Mouse (Mus musculus): ENCODE results near the gene Slc27a1. TPM values are rescaled to one million over a fixed set of nuclear protein-coding genes. Genes with fewer than 3 reads are reported as not detected.
"Not testable (repeated sequence)": the region's sequence is repeated elsewhere in the genome, so short reads cannot be mapped to it uniquely, and the experiment has no call there.

Slc27a1 gene
- total RNA-seq (2015) (1.5 and 2.0 TPM in 2 replicates), total RNA-seq (2017) (2.8 and 3.9 TPM in 2 replicates)

DNA sequence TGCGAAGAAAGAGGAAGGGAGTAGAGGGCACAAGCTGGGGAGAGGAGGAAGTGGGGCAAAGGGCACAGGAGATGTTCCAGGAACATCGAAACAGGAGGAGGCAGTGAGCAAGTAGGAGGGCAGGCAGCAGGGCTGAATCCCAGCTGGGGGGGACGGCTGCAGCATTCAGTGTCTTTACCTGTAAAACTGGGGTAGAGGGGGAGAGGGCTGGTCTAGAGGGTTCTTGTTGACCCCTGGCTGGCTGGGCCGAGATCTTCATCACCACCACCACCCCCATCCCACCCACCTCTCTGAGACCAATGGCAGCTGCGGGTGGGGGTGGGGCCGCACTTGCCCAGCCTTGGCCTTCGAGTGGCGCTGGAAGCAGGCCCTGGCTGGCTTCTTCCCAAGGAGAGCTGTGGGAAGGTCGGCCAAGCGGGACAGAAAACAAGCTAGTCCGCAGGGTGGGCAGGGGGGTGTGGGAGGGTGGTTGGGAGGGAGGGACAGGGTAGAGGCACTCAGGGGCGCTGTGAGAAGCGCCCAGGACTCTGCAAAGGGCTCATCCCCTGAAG lies at the start of gene Slc27a1:
Slc27a1 (plus strand) TSS at position 496 of the 551 bp plus-strand sequence.
- ATAC-seq (ENCODE audit: poor library complexity, severe bottlenecking) = peak; percentile 31; the same call in 1 of the 2 replicates

DNA sequence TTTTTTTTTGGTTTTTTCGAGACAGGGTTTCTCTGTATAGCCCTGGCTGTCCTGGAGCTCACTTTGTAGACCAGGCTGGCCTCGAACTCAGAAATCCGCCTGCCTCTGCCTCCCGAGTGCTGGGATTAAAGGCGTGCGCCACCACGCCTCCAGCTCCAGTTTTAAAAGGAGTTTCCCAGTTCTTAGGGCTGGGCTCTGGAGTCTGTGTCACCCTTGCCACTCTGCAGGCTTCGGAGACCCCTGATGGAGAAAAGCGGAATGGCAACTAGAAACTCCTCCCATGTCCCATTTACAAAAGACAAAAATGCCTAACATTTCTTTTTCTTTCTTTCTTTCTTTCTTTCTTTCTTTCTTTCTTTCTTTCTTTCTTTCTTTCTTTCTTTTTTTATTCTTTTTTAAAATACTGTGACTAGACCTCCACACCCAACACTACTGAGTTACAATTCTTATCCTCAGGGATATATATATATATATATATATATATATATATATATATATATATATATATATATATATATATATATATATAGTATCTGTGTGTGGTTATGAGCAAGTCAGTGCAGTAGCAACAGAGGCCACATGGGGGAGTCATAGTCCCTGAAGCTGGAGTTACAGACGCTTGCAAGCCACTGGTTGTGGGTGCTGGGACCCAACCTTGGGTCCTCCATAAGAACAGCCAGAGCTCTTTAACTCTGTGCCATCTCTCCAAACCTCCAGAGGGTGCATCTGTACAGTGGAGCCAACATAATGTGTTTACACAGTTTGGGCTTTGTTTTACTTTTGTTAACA lies 49.5 kb upstream of the Slc27a1 start:
- ATAC-seq (ENCODE audit: poor library complexity, severe bottlenecking) = peak; percentile 65

DNA sequence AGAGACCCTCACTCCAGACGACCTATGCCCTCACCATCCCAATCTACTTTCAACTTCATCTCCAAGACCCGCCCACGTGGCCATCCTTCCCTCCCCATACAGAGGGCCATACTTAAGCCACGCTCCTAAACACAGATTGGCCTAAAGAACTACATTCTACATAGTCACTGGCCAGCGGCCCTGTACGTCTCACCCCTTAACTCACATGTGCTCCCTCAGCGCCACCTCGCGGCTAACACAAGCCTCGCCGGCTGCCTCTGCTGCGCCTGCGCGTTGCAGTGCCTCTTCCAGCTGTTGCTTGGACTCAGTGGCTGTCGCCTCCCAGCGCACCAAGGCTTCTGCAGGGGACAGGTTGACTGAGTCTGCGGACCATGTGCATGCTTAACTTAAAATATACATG lies 47.0 kb upstream of the Slc27a1 start:
- ATAC-seq (ENCODE audit: poor library complexity, severe bottlenecking) = peak; percentile 97

DNA sequence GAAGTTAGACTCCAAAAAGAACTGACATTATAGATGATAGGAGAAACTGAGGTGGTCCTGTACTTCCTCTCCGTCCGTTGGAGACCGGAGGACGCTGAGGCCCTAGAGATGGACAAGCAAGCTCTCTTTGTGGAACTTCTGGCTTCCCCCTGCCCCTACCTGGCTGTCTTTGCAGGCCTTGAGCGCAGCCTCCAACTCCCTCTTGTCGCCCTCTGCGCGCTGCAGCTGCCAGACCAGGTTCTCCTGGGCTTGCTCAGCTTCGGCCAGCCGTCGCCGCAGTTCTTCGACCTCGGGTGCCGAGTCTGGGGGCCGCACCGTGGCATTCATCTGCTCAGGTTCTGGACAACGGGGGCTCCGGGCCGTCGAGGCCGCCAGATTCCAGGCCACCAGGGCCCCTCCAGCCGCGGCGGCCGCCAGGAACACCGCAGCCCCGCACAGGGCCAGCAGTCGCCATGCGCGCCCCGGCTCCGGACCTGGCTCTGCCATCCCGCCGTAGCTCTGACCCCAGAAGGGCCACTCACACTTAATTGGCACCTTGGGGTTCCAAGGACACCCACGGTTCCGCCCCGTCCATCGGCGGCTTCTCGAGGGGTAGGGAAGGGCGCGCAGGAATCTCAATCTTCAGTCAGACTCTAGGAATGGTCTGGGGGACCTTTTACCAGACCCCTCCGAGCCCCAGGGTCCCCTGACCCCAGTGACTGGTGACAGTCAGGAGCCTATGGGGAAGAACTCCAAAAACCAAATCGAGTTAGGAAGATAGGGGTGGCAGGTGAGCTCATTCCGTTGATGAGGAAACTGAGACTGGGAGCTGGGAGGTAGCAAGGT lies 43.2 kb upstream of the Slc27a1 start, which contains the start of gene Ccdc194:
Ccdc194 (minus strand) TSS at position 486 of the 825 bp plus-strand sequence.
- ATAC-seq (ENCODE audit: poor library complexity, severe bottlenecking) = no peak

DNA sequence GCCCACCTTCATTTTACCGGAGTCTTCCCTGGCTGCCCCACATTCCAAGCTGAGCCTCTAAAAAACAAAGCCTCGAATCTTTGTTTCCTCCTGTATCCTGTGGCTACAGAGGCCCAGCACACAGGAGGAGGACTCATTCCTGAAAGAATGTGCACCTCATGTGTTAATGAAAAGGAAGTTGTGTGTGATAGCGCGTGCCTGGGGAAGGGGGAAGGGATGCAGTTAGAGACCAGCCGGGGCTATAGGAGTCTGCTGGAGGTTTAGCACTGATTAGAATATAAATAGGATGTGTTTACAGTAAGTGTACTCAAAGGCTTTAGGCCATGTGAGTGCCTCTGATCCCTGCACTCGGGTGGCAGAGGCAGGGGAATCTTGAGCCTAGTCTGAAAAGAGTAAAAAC lies 42.4 kb upstream of the Slc27a1 start:
- no peak for ATAC-seq (ENCODE audit: poor library complexity, severe bottlenecking)

DNA sequence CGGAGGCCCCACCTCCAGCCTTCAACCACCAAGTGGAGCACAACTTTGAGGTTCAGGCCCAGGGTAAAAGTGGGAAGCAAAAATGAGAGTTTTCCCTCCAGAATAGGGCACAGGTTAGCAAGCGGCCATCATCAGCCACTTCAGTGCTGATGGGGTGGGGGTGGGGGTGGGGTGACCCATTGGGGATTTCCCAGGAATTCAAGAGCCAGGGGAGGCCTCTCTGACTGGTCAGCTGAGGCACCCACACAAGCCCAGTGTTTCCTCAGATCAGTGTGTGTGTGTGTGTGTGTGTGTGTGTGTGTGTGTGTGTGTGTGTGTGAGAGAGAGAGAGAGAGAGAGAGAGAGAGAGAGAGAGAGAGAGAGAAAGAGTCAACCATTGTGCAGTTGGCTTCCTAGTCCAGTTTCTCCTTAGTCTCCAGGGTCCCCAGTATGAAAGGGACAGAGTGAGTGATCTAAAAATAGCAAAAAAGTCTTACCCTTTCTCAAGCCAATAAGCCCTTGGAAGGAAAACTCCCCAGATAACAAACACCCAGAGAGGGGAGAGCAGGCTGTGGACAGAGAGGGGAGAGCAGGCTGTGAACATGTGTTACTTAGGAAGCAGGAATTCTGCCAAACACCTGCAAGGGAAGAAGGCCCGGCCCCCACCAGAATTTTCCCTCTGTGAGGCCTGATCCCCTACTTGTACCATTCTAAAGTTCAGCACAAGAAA lies 41.4 kb upstream of the Slc27a1 start:
- no peak for ATAC-seq (ENCODE audit: poor library complexity, severe bottlenecking)

DNA sequence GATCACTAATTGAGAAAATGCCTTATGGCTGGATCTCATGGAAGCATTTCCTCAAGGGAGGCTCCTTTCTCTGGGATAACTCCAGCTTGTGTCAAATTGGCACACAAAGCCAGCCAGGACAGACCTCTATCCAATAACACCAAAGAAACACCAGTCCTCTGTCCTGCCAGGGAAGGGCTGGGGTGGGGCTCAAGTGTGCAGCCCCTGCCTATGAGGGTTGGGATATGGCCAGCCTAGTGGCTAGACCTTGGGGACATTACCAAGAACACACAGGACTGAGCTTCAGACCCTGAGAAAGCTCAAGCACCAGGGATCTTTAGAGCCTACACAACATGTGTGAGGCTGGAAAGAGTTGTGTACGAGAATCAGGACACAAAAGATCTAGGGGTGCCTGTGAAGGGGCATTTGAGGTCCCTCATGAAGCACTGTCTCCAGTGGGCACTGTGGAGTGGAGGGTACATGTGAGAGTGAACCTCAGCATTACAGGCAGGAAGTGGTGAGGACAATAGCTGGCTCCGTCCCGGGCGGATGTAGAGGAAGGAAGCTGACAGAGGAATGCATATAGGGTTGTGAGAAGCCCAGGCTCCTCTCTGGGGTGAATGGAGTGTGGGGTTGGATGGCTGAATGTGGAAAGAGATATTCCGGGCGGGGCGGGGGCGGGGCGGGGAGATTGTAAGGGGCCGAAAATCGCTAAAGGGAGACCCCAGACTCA lies 40.2 kb upstream of the Slc27a1 start:
- peak; percentile 80 for ATAC-seq (ENCODE audit: poor library complexity, severe bottlenecking)

DNA sequence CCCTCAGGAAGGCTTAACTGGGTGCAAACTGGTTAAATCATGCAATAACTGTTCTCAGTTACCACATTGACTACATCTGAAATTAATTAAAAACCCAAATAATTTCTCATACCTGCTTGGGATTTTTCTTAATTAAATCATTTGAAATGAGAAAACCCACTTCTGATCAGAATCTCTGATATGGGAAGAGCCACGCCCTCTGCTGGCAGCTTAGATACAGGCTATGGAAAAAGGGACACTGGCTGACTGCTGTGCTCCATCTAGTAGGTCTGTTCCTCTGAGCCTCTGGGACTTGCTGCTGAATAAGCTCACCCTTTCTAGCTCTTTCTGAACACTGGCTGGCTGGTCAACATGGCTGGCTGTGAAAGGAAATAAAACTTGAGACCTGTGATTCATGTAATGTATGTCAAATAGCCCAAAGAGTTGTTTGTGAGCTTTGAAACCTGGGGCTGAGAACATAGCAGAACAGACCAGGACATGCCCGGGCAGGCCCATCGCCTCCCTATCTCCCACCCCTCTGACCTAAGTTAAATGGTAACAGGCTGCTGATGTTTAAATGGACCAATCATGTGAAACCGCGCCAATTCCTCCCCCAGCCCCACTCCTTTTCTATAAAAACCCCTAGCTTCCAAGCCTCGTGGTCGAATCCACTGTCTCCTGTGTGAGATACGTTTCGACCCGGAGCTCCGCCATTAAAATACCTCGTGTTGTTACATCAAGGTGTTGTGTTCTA lies 37.8 kb upstream of the Slc27a1 start:
- ATAC-seq (ENCODE audit: poor library complexity, severe bottlenecking) = not testable (repeated sequence)

DNA sequence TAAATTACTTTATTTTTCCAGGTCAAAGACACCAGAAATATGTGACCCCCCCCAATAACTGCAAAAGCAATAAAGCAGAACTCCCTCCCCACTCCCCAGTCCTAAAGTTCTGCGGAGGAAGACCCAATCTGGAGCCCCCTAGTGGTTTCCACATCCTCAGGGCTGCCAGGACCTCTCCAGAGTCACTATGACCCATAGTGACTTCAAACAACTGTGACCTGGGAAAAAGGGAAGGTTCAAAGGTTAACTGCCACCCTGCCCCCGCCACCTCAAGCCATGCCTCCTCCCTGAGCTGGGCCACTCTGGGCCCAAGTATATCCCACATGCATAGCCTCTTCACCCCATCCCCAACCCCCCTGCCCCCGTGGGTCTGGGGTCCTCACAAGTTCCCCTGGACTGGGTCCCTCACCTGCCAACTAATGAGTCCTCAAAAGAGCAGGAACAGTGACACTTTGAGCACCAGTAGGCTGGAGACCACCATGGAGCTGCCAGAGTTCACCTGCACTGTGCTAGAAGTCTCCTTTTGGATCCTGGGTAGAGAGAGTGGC lies 34.3 kb upstream of the Slc27a1 start:
- ATAC-seq (ENCODE audit: poor library complexity, severe bottlenecking) = no peak

DNA sequence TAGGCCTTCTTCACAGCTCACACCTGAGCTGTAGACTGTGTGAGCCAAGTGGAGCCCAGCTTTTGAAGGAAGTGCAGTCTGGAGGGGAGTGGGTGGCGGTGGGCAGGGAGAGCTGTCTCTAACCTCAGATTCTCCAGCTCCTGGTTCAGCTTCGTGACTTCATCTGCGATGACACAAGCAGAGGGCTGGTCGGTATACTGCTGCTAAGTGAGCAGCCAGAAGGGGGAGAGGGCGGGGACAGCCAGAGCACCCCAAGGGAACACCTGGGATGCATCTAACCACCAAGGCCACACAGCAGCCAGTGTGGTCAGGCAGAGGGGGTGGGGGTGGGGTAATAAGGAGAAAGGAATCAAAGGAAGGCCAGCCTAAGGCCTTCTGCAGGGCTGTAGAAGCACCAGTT lies 33.0 kb upstream of the Slc27a1 start:
- no peak for ATAC-seq (ENCODE audit: poor library complexity, severe bottlenecking)

DNA sequence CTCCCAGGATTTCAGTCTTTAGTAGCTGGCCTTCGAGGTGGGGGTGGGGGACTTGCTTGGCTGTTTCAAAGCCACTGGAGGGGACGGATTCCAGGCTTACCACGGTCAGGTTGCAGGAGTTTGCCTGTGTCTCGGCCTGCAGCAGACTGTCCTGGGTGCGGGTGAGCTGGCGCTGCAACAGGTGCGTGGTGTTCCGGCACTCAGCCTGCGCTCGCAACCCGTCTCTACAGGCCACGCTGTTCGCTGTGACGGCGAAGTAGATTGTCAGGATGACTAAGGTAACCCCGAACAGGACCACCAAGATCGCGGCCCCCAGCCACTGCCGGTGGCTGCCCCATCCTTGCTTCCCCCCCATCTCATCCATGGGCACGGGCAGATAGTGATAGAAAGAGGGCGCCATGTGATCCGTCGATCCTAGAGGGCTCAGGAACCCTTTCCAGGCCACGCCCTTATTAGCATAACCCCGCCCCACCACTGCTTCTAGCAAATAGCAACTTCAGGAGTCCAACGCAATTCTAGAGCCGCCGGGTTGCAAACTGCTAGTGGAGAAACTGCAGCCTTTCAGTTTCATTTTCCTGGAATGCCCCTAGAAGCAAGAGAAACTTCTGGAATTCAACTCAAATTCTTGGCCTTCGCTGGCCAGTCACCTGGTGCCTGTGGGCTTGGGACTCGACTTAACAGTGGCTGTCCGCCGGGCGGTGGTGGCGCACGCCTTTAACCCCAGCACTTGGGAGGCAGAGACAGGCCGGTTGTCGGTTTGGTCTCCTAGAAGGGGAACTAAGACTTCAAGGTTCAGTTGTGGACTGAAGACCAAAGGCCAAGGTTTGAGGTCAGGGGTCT lies 31.4 kb upstream of the Slc27a1 start, which contains the start of gene Bst2:
Bst2 (minus strand) TSS at position 429 of the 840 bp plus-strand sequence.
- ATAC-seq (ENCODE audit: poor library complexity, severe bottlenecking) = peak; percentile 96

DNA sequence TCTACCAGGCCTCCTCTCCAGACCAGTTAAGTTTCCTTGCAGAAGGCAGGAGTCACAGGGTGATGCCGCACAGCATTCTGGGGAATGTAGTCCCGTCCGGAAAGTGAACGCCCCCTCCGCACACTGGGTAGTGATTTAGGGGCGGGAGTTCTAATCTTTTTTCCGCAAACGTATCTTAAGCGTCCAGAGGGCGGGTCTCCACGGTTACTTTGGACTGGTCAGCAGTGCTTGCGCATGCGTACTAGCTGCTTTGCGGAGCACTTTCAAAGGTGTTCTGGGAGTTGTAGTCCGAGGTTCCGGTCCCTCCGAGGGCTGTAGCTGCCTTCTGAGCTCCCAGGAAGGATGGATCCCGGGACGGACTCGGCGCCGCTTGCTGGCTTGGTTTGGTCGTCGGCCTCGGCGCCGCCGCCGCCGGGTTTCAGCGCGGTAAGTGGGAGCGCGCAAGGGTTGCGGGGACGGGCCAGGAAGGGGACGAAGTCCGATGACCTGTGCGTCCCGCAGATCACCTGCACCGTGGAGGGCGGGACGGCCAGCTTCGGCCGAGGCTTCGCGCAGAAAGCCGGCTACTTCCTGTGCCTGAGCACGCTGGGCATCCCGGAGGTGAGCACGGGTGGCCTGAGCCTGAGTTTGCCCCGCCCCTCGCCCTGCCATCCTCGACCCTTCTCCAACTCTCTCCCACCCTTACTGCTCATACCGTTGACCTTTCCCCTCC lies 25.9 kb upstream of the Slc27a1 start, which contains the start of gene Mvb12a:
Mvb12a (plus strand) TSS at position 291 of the 712 bp plus-strand sequence.
- peak; percentile 97 for ATAC-seq (ENCODE audit: poor library complexity, severe bottlenecking)

DNA sequence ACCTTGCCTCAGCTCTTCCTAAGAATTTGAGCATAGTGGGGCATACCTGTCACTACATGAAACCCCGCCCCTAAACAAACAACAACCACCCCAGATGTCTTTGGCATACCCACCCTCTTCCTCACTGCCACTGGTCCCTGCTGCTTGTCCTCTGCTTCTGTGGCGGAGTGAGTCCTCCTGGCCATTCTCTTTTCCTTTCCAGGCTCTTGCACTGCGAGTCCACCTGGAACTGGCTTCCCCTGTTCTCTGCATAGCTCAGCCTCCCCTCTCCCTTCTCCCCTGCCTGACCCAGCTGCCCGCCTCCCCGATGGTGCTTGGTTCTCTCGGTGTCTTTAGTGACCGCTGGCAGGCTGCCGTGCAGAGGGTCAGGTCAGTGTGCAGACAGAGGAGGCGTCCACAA lies 24.9 kb upstream of the Slc27a1 start:
- no peak for ATAC-seq (ENCODE audit: poor library complexity, severe bottlenecking)

DNA sequence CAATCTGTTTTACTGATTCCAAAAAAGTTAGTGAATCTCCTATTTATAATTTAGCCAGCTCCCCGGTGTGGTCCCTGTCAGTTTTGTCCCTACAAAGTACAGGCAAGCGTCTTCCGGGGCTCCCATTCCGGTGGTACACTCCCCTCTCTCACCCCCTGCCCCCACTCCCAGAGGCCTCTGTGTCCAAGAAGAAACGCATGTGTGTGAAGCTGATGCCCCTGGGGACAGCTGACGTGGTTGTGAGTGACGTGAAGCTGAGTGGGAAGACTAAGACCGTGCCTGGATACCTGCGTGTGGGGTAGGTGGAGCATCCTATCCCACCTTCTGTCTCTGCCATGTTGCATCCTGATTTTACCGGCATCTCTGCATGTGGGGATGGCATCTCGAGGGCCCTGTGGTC lies 23.6 kb upstream of the Slc27a1 start:
- ATAC-seq (ENCODE audit: poor library complexity, severe bottlenecking) = no peak

DNA sequence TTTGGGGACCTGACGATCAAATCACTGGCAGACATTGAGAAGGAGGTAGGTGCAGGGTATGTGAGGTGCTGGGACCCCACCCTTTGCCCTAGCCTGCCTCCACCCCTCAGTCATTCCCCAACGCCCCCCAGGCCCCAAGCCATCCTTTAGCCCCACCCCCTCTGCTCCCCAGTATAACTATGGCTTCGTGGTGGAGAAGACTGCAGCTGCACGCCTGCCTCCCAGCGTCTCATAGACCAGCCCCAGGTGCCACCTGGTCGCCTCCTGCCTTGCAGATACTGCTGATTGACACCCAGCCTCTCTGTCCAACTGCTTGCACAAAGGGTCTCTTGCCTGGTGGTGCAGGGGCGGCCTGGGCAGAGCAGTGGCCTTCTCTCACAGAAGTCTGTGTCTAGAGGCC lies 21.1 kb upstream of the Slc27a1 start:
- ATAC-seq (ENCODE audit: poor library complexity, severe bottlenecking) = no peak

DNA sequence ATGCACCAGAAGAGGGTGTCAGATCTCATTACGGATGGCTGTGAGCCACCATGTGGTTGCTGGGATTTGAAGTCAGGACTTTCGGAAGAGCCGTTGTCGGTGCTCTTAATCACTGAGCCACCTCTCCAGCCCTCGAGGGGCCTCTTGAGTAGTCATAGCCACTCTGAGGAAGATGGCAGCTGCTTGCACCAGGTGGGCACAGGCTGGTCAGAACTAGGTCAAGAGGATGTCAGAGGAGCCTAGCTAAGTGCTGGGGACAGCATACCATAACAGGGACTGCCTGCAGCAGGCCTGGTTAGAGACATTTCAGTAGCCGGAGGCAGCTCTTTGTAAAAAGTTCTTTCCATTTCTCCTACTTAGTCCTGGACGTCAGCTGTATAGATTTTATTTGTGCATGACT lies 17.9 kb upstream of the Slc27a1 start:
- ATAC-seq (ENCODE audit: poor library complexity, severe bottlenecking) = no peak

DNA sequence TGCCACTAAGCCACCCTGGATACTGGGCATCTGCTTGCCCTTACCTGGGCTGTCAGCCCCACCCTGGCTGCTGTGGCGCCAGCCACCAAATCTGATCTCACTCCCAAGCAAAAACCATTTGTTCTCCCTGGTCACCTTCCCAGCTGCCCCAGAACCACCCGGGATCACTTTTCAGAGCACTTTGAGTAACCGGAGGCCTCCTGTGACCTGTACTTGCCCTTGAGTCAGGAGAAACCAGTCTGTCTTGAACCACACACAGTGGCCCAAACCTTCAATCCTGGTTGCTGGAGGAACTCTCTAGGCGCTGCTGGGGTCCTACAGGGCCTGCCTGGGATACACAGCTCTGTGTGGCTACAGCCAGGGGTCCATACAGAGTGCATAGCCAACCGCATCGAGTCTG lies 15.9 kb upstream of the Slc27a1 start:
- ATAC-seq (ENCODE audit: poor library complexity, severe bottlenecking) = no peak

DNA sequence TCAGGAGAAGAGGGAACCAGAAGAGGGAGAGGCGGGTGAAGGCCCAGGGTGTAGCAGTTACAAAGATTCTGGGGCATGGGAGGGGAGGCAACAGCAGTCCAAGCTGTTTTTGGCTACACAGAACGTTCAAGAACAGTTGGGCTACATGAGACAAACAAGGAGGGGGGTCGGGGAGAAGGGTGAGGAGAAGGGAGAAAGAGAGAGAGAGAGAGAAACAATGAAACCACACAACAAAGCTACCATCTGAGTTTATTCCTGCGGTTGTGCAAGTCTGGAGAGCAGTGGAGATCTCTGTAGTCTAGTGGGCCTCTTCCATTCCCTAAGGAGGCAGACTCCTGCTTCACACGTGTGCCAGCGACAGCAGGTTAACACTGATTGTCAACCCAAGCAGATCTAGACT lies 14.7 kb upstream of the Slc27a1 start:
- ATAC-seq (ENCODE audit: poor library complexity, severe bottlenecking) = no peak

Data from megakaryocyte, adult 5-6 weeks (primary cell).